Mouse (Mus musculus) layer of hippocampus, adult 9-11 months (tissue): ENCODE measurements around the gene Trim45.

Source experiments
- DNase-seq: peaks from one replicate; pipeline ENCODE4 v3.0.0; 2022

Gene Trim45

GRCm38 (mm10) chr3:100932077-100932944 is 10.3 kb downstream of the Trim45 start:
- DNase-seq: no peak

- no peak for DNase-seq
Observed at GRCm38 (mm10) chr3:100935521-100935920, 13.5 kb downstream of the Trim45 start.

- DNase-seq: no peak
Observed at GRCm38 (mm10) chr3:100936201-100936600, 14.2 kb downstream of the Trim45 start.

- DNase-seq: no peak
Observed at GRCm38 (mm10) chr3:100938211-100938610, 16.2 kb downstream of the Trim45 start.

GRCm38 (mm10) chr3:100940496-100941037 is 18.6 kb downstream of the Trim45 start:
- DNase-seq: no peak

GRCm38 (mm10) chr3:100947286-100947685 is 25.3 kb downstream of the Trim45 start:
- no peak for DNase-seq

- DNase-seq: no peak
Observed at GRCm38 (mm10) chr3:100951531-100951930, 29.5 kb downstream of the Trim45 start.

- DNase-seq: no peak
Observed at GRCm38 (mm10) chr3:100954616-100955015, 32.6 kb downstream of the Trim45 start.

GRCm38 (mm10) chr3:100961007-100961406 is 39.0 kb downstream of the Trim45 start:
- DNase-seq: no peak

- DNase-seq: no peak
Observed at GRCm38 (mm10) chr3:100961501-100961900, 39.5 kb downstream of the Trim45 start.

GRCm38 (mm10) chr3:100963849-100964542 is 42.0 kb downstream of the Trim45 start:
- peak; percentile 24 for DNase-seq

- DNase-seq: peak; percentile 86
Observed at GRCm38 (mm10) chr3:100969176-100969917, 47.3 kb downstream of the Trim45 start, which contains the start of gene Ttf2. Gene Ttf2, minus strand, starts transcription at chr3:100969663.

- no peak for DNase-seq
Observed at GRCm38 (mm10) chr3:100973906-100974305, 51.9 kb downstream of the Trim45 start.

GRCm38 (mm10) chr3:100979290-100979689 is 57.3 kb downstream of the Trim45 start:
- DNase-seq: no peak
